Mouse (Mus musculus): ENCODE results near the gene Lingo3.

DNA sequence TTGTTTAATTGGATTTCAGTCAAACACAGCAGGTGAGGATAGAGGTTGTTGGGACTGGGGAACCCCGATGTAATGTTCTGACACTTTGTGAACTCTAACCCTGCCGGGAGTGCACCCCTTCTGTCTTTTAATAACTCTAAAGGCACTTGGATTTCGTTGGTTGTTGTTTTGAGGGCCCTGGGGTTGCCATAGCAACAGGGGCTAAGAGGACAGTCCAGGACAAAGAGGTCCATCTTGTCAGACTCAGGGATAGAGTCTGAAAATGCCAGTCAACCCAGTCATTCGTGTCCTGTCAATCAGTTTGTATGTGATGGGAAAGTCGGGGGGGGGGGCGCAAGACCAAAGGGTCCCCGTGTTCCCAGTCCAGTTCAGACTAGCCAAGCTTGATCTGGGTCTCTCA is 11.0 kb downstream of the Lingo3 start:
- no peak for TF ChIP-seq CTCF (IDR thresholded peaks at IDR 0.05; ENCODE audit: low read depth)
- no peak for TF ChIP-seq EP300 (optimal IDR thresholded peaks at IDR 0.05)

Measured in stomach, postnatal 0 days (tissue).